Mouse (Mus musculus) heart, adult 2 months (tissue): Measurements from ENCODE around the gene Gm11938.

Experiments
- CTCF ChIP-seq: fragments of 200-600 bp; IDR thresholded peaks from 2 replicates; pipeline ENCODE4 v1.8.1; 2022; ENCODE audit warnings: antibody characterized with exemption, mild to moderate bottlenecking, moderate library complexity
- POLR2A ChIP-seq: fragments of 200-500 bp; IDR thresholded peaks from 2 replicates; pipeline ENCODE4 v1.6.1; 2011; ENCODE audit warnings: mild to moderate bottlenecking, low read depth, low read length, control low read depth; ENCODE audit not compliant: insufficient read depth

- no peak for TF ChIP-seq CTCF
- TF ChIP-seq POLR2A, result no peak
Observed at GRCm38 (mm10) chr11:99581051-99581450, 22.1 kb downstream of the Gm11938 start.
